Mouse (Mus musculus) lung, embryonic 16.5 days (tissue): ENCODE results near the gene Eef1e1. TPM values are rescaled to one million over a fixed set of nuclear protein-coding genes. Genes with fewer than 3 reads are reported as not detected.
"Not testable (repeated sequence)": the region's sequence is repeated elsewhere in the genome, so short reads cannot be mapped to it uniquely, and the experiment has no call there.

Experiments used
- ATAC-seq: fragments of 200-750 bp; cut with Nextera tagmentation; 2 replicates; pipeline ENCODE4 v1.8.0; 2017; ENCODE audit warnings: low read depth, mild to moderate bottlenecking, moderate library complexity
- H3K27ac ChIP-seq: fragments of 300-500 bp; sonication (generic); 2 replicates; pipeline ENCODE4 v1.5.1; 2014; ENCODE audit warnings: mild to moderate bottlenecking, control low read depth, low read length
- H3K27me3 ChIP-seq: fragments of 300-500 bp; sonication (generic); 2 replicates; pipeline ENCODE4 v1.6.1; 2014; ENCODE audit warnings: low read depth, low read length, mixed read lengths; ENCODE audit not compliant: control insufficient read depth, insufficient read depth
- H3K36me3 ChIP-seq: fragments of 300-500 bp; sonication (generic); 2 replicates; pipeline ENCODE4 v1.6.1; 2014; ENCODE audit warnings: low read length; ENCODE audit not compliant: control insufficient read depth, insufficient read depth
- H3K4me1 ChIP-seq: fragments of 300-500 bp; sonication (generic); replicated peaks from 2 replicates; pipeline ENCODE4 v1.6.1; 2014; ENCODE audit warnings: low read length, mixed read lengths; ENCODE audit not compliant: control insufficient read depth, insufficient read depth
- H3K4me2 ChIP-seq: fragments of 300-500 bp; sonication (generic); 2 replicates; pipeline ENCODE4 v1.6.1; 2014; ENCODE audit warnings: low read depth, low read length, control low read depth
- H3K4me3 ChIP-seq: fragments of 300-500 bp; sonication (generic); 2 replicates; pipeline ENCODE4 v1.5.1; 2014; ENCODE audit warnings: mild to moderate bottlenecking, low read length, control low read depth
- H3K9ac ChIP-seq: fragments of 300-500 bp; sonication (generic); 2 replicates; pipeline ENCODE4 v1.6.1; 2014; ENCODE audit warnings: low read length, control low read depth
- H3K9me3 ChIP-seq: fragments of 300-500 bp; sonication (generic); 2 replicates; pipeline ENCODE4 v1.6.1; 2016; ENCODE audit warnings: low read length; ENCODE audit not compliant: control insufficient read depth
- WGBS: fragments of 180-500 bp; shearing (Covaris S2); extraction: QIAGEN DNeasy Blood & Tissue Kit; methylation state at CpG from one replicate; pipeline ENCODE4 v1.1.7; 2014; 5-methylcytosine and 5-hydroxymethylcytosine counted together
- polyA plus RNA-seq: library from polyadenylated mRNA; unstranded; fragments of >200 nt; fragmentation: Nextera tagmentation; extraction: Ambion mirVana; gene quantifications from 2 replicates; pipeline ENCODE4 v1.2.1, GENCODE M21; 2015

Eef1e1 gene
- polyA plus RNA-seq, 1 experiment from 2014 or later = 37.7 TPM

DNA sequence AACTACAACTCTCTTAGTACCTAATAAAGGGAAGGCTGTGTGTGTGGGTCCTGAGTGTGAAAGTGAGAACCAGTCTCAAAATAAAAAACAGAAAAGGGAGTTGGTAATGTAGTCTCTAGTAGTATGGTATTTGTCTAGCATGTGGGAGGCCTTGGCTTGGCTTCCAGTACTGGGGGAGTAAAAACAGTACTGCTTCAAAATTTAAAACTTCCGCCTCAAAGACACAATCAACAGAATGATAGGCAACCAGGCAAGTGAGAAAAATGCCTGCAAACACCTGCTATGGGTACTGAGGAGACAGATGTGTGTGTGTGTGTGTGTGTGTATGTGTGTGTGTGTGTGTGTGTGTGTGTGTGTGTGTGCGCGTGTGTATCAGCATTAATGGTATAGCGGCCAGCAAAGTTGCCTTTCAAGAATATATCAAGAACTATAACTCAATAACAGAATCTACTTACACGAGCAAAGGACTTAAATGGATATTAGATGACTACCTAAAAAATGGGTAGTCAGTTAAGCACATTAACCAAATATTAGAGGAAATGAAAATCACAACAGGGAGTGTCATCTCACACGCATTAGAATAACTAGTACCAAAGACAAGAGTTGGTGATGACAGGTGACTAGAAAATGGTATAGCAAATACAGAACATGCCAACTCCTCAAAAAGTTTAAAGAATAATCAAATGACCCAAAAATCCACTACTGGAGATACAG is 25.4 kb downstream of the Eef1e1 start:
- WGBS = 90% methylated on average over 6 of the region's 6 CpGs
- Histone ChIP-seq H3K36me3 (peaks cover 3% of the 10 kb centered on the region; the same call in 1 of the 2 replicates), H3K27ac (no peak overlapping the region), H3K9me3 (no peaks in the 10 kb centered on the region), H3K4me3 (no peak overlapping the region; the same call in none of the 2 replicates), H3K27me3 (no peaks in the 10 kb centered on the region), H3K4me1 (peaks cover 3% of the 10 kb centered on the region; the same call in 1 of the 2 replicates), H3K4me2 (peak overlapping the region; percentile 60; the same call in 1 of the 2 replicates), H3K9ac (no peak overlapping the region)
- ATAC-seq = no peak

DNA sequence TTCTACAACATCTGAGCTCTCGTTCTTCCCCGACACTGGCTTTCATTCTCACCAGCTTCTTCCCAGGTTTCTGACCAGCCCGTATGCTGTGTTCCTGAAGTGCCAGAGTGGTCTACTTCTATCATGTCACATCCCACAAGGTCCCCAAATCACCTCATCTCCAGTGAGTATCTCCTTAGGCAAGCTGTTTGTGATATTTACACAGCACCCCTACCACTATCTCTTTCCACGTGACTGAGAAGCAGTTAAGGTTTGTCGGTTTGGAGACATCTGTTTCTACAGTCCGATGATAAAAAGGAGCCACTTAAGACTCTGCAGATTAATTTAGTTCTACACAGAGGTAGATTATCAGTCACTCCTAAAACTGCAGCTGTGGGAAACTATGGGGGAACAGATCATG is 26.3 kb downstream of the Eef1e1 start:
- no peak overlapping the region for H3K4me2 ChIP-seq
- H3K4me1 ChIP-seq = peaks cover 3% of the 10 kb centered on the region; the same call in 1 of the 2 replicates
- H3K4me3 ChIP-seq = no peak overlapping the region
- peaks cover 3% of the 10 kb centered on the region; the same call in 1 of the 2 replicates for H3K36me3 ChIP-seq
- H3K27me3 ChIP-seq = no peaks in the 10 kb centered on the region
- no peak overlapping the region for H3K9ac ChIP-seq
- no peaks in the 10 kb centered on the region for H3K9me3 ChIP-seq
- 77% methylated on average over 6 of the region's 6 CpGs for WGBS
- no peak for ATAC-seq
- no peak overlapping the region for H3K27ac ChIP-seq

DNA sequence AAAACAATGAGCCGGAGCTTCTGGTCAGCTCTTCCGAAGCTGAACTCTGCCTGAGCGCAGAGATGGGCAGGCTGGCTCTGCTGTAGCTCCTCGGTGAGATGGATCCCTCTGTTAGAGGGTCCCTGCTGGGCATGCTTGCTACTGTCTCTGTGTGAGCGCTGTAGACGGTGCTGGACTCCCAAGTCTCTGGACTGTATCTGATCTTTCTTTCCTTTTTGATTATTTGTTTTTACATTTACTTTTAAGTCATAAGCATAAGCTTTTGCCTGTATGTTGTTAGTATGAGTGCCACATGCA is 32.7 kb downstream of the Eef1e1 start:
- 0 out of 2 replicates have a peak, but pooled peaks have one; percentile 43 for ATAC-seq
- no peaks in the 10 kb centered on the region for H3K9me3 ChIP-seq

DNA sequence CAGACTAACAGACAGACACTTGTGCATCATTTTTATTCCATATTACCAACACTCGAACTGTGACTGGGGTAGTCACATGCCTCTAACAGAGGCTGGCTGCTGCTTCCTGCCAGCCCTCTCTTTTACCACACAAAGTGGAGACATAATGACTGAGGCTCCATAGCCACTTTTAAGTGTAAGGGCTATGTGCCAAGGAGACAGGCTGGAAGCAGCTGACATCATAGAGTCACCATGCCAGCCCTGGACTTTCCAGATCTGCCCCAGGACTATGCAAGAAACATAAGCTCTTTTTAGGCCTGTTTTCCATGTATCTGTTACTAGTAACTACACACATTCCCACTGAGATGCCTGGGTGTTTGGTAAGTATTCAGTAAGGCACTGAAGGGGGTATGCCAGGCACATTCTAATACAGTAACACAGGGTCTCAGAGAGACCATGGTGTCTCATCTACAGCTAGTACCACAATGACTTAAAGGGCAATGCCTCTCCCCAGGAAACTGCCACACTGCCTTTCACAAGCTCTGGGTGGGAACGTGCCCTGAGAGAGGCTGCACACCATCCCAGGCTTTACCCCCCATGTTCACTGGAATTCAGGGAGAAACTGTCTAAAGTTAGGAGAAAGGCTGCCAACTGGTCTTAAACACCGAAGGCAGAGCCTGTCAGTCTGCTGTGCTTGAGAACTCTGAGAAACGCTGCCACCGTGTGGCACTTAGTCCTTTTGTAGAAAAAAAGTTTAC is 33.2 kb downstream of the Eef1e1 start:
- Histone ChIP-seq H3K36me3 (peaks cover 3% of the 10 kb centered on the region; the same call in 1 of the 2 replicates), H3K27me3 (no peaks in the 10 kb centered on the region), H3K4me1 (no peaks in the 10 kb centered on the region), H3K4me3 (no peak overlapping the region), H3K27ac (no peak overlapping the region), H3K9ac (no peak overlapping the region), H3K9me3 (no peaks in the 10 kb centered on the region), H3K4me2 (no peak overlapping the region)
- ATAC-seq = peak; percentile 64
- WGBS = 22% methylated on average over 5 of the region's 5 CpGs

More for the DNA sequence above, 32.7 kb downstream of the Eef1e1 start:
- H3K4me2 ChIP-seq = no peak overlapping the region
- H3K27me3 ChIP-seq = no peaks in the 10 kb centered on the region
- H3K36me3 ChIP-seq = peaks cover 3% of the 10 kb centered on the region; the same call in 1 of the 2 replicates
- H3K4me1 ChIP-seq = no peaks in the 10 kb centered on the region
- no peak overlapping the region for H3K27ac ChIP-seq
- H3K9ac ChIP-seq = no peak overlapping the region
- 38% methylated on average over 6 of the region's 6 CpGs for WGBS
- no peak overlapping the region for H3K4me3 ChIP-seq

DNA sequence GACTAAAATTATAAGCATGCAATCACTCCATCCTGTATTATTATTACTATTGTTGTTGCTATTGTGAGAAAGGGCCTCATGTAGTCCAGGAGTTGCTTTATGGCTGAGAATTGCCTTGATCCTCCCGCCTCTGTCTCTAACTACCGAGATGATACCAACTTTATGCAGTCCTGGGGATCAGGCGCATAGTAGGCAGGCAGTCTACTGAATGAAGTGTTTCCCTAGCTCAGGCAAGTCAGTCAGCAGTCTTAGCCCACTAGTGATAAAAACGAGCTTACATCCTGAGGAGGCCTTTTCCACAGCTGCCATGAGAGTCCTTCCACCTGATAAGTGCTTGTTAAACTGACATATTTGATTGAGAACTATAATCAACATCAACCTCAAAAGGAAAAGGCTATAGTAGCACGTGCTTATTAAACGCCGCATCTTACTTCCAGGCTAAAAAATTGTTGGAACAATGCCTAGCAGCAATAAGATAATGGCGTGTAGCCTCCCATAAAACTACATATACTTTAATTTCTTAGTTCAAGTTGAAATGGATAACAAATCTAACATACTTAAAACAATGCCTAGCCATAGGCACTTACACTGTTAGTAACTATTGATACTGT is 34.5 kb downstream of the Eef1e1 start:
- no peak overlapping the region for H3K4me2 ChIP-seq
- H3K4me1 ChIP-seq = no peaks in the 10 kb centered on the region
- H3K9me3 ChIP-seq = no peaks in the 10 kb centered on the region
- H3K9ac ChIP-seq = no peak overlapping the region
- no peak overlapping the region for H3K4me3 ChIP-seq
- H3K36me3 ChIP-seq = peaks cover 3% of the 10 kb centered on the region; the same call in 1 of the 2 replicates
- WGBS = 73% methylated on average over 8 of the region's 8 CpGs
- no peak for ATAC-seq
- H3K27me3 ChIP-seq = no peaks in the 10 kb centered on the region
- H3K27ac ChIP-seq = no peak overlapping the region

DNA sequence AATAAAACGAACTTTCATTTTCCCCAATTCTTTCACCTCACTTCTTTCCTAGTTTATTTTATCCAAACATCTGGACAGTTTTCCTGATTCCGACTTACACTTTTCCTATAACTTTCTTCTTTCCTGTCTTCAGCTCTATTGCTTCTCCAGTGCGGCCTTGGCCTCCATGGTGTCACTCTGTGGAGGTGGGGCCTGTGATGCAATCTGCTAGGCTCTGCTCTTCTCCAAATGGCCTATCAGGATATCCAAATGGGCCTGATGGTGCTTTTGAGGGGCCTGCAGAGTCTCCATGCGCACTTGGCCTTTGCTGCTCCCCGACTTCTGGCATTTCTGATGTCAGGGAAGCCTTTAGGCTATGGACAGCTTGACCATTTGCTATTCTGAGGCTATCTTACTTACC is 35.6 kb downstream of the Eef1e1 start:
- 89% methylated on average over 5 of the region's 5 CpGs for WGBS
- no peaks in the 10 kb centered on the region for H3K9me3 ChIP-seq
- ATAC-seq = no peak
- no peak overlapping the region for H3K4me3 ChIP-seq
- no peak overlapping the region for H3K27ac ChIP-seq
- no peaks in the 10 kb centered on the region for H3K4me1 ChIP-seq
- H3K27me3 ChIP-seq = no peaks in the 10 kb centered on the region
- H3K4me2 ChIP-seq = no peak overlapping the region
- no peaks in the 10 kb centered on the region for H3K36me3 ChIP-seq
- H3K9ac ChIP-seq = no peak overlapping the region

DNA sequence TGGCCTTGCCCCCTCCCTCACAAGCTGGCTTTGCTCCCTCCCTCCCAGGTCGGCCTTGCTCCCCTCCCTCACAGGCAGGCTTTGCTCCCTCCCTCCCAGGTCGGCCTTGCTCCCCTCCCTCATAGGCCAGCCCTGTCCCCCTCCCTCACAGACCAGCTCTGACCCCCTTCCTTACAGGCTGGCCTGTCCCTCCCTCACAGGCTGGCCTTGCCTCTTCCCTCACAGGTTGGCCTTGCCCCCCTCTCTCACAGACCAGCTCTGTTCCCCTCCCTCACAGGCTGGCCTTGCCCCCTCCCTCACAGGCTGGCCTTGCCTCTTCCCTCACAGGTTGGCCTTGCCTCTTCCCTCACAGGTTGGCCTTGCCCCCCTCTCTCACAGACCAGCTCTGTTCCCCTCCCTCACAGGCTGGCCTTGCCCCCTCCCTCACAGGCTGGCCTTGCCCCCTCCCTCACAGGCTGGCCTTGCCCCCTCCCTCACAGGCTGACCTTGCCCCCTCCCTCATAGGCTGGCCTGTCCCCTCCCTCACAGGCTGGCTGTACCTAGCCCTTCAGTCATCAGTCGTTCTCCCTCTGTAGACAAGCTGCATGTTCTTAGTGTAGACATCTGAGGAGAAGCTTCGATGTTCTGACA is 40.7 kb downstream of the Eef1e1 start:
- 64% methylated on average over 4 of the region's 4 CpGs for WGBS

DNA sequence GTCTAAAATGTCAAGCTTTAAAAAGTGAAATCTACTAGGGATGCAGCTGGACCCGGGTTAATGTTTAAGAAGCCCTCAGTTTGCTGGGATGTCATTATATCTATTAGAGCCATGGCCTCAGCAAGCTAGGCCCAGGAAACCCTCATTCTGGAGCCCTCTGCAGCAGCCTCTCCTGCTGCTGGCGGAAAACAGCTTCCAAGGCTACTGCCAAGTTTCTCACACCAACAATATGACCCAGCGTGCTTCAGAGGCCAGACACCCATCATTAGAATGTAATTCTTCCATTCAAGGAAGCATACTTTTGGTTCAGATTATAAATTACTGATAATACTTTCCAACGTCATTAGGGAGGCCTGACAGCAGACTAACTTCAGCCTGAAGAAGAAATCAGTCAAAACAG is 42.0 kb downstream of the Eef1e1 start:
- H3K27me3 ChIP-seq = no peaks in the 10 kb centered on the region
- H3K36me3 ChIP-seq = peaks cover 5% of the 10 kb centered on the region
- peak; percentile 73 for ATAC-seq
- H3K27ac ChIP-seq = no peak overlapping the region
- H3K4me2 ChIP-seq = no peak overlapping the region
- peaks cover 4% of the 10 kb centered on the region; the same call in 1 of the 2 replicates for H3K9me3 ChIP-seq
- WGBS = 48% methylated on average over 4 of the region's 4 CpGs
- no peak overlapping the region for H3K9ac ChIP-seq
- 0 out of 2 replicates have a peak, but pooled peaks cover 3% of the 10 kb centered on the region for H3K4me1 ChIP-seq
- no peak overlapping the region for H3K4me3 ChIP-seq

More for the DNA sequence above, 40.7 kb downstream of the Eef1e1 start:
- H3K9me3 ChIP-seq, H3K9ac ChIP-seq, ATAC-seq, H3K4me3 ChIP-seq, H3K4me2 ChIP-seq, H3K4me1 ChIP-seq, H3K36me3 ChIP-seq, H3K27ac ChIP-seq, H3K27me3 ChIP-seq: not testable (repeated sequence)

DNA sequence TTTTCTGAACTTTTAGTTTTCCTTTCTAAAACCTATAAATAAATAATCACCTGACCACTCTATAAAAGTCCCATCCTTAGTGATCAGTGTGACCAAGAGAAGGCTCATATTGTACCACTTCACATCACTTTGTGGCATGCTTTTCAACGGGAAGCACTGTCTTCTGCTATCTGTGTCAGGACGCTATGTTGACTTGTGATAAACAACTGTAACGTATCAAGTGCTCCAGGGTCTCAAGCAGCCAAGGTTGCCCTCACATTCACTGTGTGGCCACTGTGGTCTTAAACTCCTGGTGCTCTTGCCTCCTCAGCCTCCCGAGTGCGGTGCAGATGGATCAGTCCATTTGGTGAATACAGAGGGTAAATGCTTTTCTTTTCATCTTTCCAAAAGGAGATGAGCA is 43.2 kb downstream of the Eef1e1 start:
- H3K9me3 ChIP-seq = peaks cover 4% of the 10 kb centered on the region; the same call in 1 of the 2 replicates
- no peak overlapping the region for H3K9ac ChIP-seq
- H3K4me2 ChIP-seq = no peak overlapping the region
- H3K27ac ChIP-seq = no peak overlapping the region
- H3K27me3 ChIP-seq = no peaks in the 10 kb centered on the region
- 0 out of 2 replicates have a peak, but pooled peaks cover 3% of the 10 kb centered on the region for H3K4me1 ChIP-seq
- 66% methylated on average over 5 of the region's 5 CpGs for WGBS
- H3K4me3 ChIP-seq = no peak overlapping the region
- peaks cover 5% of the 10 kb centered on the region for H3K36me3 ChIP-seq
- ATAC-seq = no peak
